Mouse (Mus musculus) ES-E14 (cell line): ENCODE measurements around the gene Tnrc18. TPM values are rescaled to one million over a fixed set of nuclear protein-coding genes. Genes with fewer than 3 reads are reported as not detected.

Experiments
- DNase-seq: peaks from one replicate; pipeline ENCODE4 v3.0.0-alpha.2; 2013; ENCODE audit warnings: low read depth, low spot score
- H3K27ac ChIP-seq: 2 replicates; pipeline ENCODE4 v1.5.1; 2012; ENCODE audit warnings: low read depth, mild to moderate bottlenecking, low read length, moderate library complexity, mixed read lengths; ENCODE audit not compliant: poor library complexity, insufficient read depth, severe bottlenecking
- H3K36me3 ChIP-seq: 2 replicates; pipeline ENCODE4 v1.6.1; 2012; ENCODE audit warnings: mild to moderate bottlenecking, low read length, moderate library complexity, mixed read lengths; ENCODE audit not compliant: control insufficient read depth, poor library complexity, insufficient read depth, severe bottlenecking
- H3K4me1 ChIP-seq, 2 experiments: fragments of 150-350 bp in 1 of 2; sonication (generic) in 1 of 2; 2 replicates each; pipeline ENCODE4 v1.6.1; 2012; ENCODE audit warnings: low read length in 2 of 2, mild to moderate bottlenecking in 1 of 2, mixed read lengths in 1 of 2; ENCODE audit not compliant: control insufficient read depth in 2 of 2, insufficient read depth in 2 of 2, poor library complexity in 1 of 2
- H3K4me3 ChIP-seq, 2 experiments: fragments of 150-350 bp in 1 of 2; sonication (generic) in 1 of 2; 2 replicates each; pipeline ENCODE4 v1.5.1; 2012; ENCODE audit warnings: low read length in 2 of 2, low read depth in 1 of 2, mild to moderate bottlenecking in 1 of 2, mixed read lengths in 1 of 2; ENCODE audit not compliant: insufficient read depth in 1 of 2, poor library complexity in 1 of 2, severe bottlenecking in 1 of 2
- H3K9ac ChIP-seq: 2 replicates; pipeline ENCODE4 v1.6.1; 2012; ENCODE audit warnings: low read depth, mild to moderate bottlenecking, low read length, mixed read lengths; ENCODE audit not compliant: poor library complexity, insufficient read depth, severe bottlenecking
- H3K9me3 ChIP-seq: fragments of 150-350 bp; sonication (generic); 2 replicates; pipeline ENCODE4 v1.6.1; 2012; ENCODE audit warnings: low read depth, mild to moderate bottlenecking, low read length; ENCODE audit not compliant: control insufficient read depth, insufficient read depth
- CHD2 ChIP-seq: IDR thresholded peaks from 2 replicates; pipeline ENCODE4 v1.6.1; 2014; ENCODE audit warnings: mild to moderate bottlenecking, low read depth, low read length, inconsistent platforms
- HCFC1 ChIP-seq: IDR thresholded peaks from 2 replicates; pipeline ENCODE4 v1.6.1; 2012; ENCODE audit warnings: low read length, inconsistent platforms, borderline replicate concordance; ENCODE audit not compliant: insufficient read depth
- MAFK ChIP-seq: IDR thresholded peaks from 2 replicates; pipeline ENCODE4 v1.6.1; 2014; ENCODE audit warnings: mild to moderate bottlenecking, low read depth, low read length, inconsistent platforms; ENCODE audit not compliant: insufficient read depth
- ZC3H11A ChIP-seq: IDR thresholded peaks from 2 replicates; pipeline ENCODE4 v1.6.1; 2012; ENCODE audit warnings: low read depth, mild to moderate bottlenecking, inconsistent platforms, low read length, borderline replicate concordance
- ZNF384 ChIP-seq: IDR thresholded peaks from 2 replicates; pipeline ENCODE4 v1.6.1; 2012; ENCODE audit warnings: low read depth, low read length, inconsistent platforms
- in situ Hi-C, 2 experiments: fragments of 600-800 bp; cut with MboI; formaldehyde crosslinking; loops; one replicate each; pipeline ENCODE4 v1.15.1; 2025; ENCODE audit warnings: low sequenced_read_pairs in 2 of 2, inconsistent platforms in 1 of 2; ENCODE audit not compliant: unreplicated experiment in 2 of 2
- total RNA-seq: library from RNA; depleted of rRNA; stranded (reverse); fragments of 300-350 nt; gene quantifications from 2 replicates; pipeline ENCODE4 v1.2.3, GENCODE M21; 2012

The Tnrc18 gene
- total RNA-seq, 1 experiment = 20.7 TPM

DNA sequence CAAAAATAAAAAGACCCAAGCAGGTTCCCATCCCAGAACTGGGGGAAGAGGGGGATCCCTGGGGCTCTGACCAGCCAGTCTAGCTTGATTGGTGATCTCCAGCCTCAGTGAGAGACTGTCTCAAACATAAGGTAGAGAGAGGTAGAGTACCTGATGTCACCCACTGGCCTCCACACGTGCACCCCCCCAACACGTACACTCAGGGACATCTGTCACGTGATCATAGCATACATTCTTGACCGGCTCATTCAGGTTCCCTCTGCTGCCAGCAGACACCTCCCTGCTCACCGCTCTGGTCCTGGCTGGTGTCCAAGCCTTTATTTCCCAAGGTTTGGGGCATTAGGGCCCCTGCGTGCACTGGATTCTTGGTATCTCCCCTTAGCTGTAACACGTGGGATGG, 108.0 kb downstream of the Tnrc18 start:
- H3K4me1 ChIP-seq = no peaks in the 10 kb centered on the region
- TF ChIP-seq ZNF384 = no peak
- TF ChIP-seq ZC3H11A = no peak
- TF ChIP-seq CHD2 = no peak
- TF ChIP-seq HCFC1 = no peak
- TF ChIP-seq MAFK = no peak
- H3K9ac ChIP-seq = no peak overlapping the region
- no peaks in the 10 kb centered on the region for H3K36me3 ChIP-seq
- no peak for DNase-seq
- H3K9me3 ChIP-seq = no peaks in the 10 kb centered on the region
- no peak overlapping the region for H3K4me3 ChIP-seq
- H3K27ac ChIP-seq = no peak overlapping the region
- in situ Hi-C loops = no loop called here

DNA sequence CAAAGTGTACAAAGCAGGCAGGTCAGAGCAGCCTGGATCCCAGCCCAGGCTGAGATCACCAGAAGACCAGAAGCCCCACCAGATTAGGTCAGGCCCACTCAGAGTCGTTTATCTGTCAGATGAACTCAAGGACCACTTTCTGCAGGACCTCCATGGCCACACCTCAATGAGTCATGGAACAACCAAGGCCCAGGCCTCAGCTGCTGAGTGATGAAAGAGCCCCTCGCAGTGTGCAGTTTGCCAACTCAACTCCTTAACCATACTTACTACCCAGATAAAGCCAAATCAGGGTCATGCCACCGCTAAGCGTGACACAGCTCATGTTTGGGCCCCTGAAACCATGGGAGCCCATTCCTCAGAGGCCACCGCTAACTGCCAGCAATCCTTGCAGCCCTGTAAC, 109.8 kb downstream of the Tnrc18 start:
- Histone ChIP-seq H3K36me3 (no peaks in the 10 kb centered on the region), H3K27ac (no peak overlapping the region), H3K9me3 (no peaks in the 10 kb centered on the region), H3K4me1 (peaks cover 0 to under 1% of the 10 kb centered on the region in 2 experiments; a peak in 1 of 4 replicates), H3K4me3 (no peak overlapping the region), H3K9ac (no peak overlapping the region)
- in situ Hi-C loops = no loop called here
- DNase-seq = no peak
- TF ChIP-seq ZC3H11A (no peak), ZNF384 (no peak), MAFK (no peak), HCFC1 (no peak), CHD2 (no peak)

DNA sequence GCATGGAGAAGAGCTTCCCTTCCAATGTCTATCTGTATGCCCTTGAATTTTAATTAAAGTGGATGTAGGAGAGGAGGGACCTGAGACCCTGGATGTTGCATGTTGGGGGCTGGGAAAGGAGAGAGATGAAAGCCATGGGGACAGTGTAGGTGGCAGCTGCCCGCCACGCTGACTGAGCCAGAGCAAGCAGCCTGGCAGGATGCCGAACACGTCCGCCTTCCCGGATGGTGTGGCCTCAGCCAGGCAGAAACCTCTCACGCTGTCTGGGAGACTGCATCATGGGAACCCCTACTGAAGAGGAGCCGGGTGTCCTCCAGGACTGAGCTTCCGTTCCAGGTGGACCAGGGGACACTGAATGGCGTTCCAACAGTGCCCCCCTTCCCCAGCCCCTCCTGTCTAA, 113.9 kb downstream of the Tnrc18 start:
- no peak overlapping the region for H3K9ac ChIP-seq
- no peaks in the 10 kb centered on the region for H3K36me3 ChIP-seq
- no peak overlapping the region for H3K27ac ChIP-seq
- no peaks in the 10 kb centered on the region for H3K9me3 ChIP-seq
- in situ Hi-C loops = no loop called here
- H3K4me1 ChIP-seq = peaks cover 0 to 6% of the 10 kb centered on the region in 2 experiments; a peak in 1 of 4 replicates
- TF ChIP-seq CHD2 = no peak
- TF ChIP-seq ZC3H11A = no peak
- TF ChIP-seq ZNF384 = no peak
- no peak for TF ChIP-seq MAFK
- no peak for TF ChIP-seq HCFC1
- H3K4me3 ChIP-seq = no peak overlapping the region
- DNase-seq = no peak

DNA sequence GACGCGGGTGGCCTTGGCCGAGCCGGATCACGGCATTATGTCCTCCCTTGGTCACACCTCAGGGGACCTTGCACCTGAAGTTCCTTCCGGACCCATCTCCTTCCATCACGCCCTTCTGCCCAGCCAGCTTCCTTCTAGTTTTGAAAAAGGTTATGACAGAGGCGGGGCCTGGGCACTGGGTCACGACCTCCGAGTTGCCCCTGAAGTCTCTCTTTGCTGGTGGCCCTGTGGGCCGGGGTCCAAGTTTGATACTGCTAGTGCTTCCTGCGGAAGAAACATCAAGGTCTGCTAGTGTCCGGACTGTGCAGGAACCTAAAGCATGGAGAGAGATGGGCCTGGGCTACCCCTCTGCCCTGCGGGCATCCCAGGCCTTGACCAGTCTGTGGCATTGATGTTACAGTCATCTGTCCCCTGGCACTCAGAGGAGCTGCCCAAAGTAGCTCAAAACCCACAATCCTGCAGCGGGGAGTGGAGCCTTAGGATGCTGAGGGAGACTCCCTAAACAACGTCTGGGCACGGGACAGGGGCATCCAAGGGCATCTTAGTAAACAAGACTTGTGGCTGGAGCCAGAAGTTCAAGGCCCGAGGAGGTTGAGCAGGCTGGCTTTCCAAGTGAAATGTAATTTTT, 114.8 kb downstream of the Tnrc18 start:
- in situ Hi-C loops = no loop called here
- H3K36me3 ChIP-seq = no peaks in the 10 kb centered on the region
- H3K27ac ChIP-seq = no peak overlapping the region
- peak overlapping the region; percentile 79 for H3K9ac ChIP-seq
- no peaks in the 10 kb centered on the region for H3K9me3 ChIP-seq
- DNase-seq = no peak
- no peak for TF ChIP-seq ZC3H11A
- TF ChIP-seq HCFC1 = no peak
- TF ChIP-seq ZNF384 = no peak
- no peak for TF ChIP-seq CHD2
- TF ChIP-seq MAFK = no peak
- peak overlapping the region; percentile 72 to 88 for H3K4me3 ChIP-seq
- H3K4me1 ChIP-seq = peaks cover 0 to 6% of the 10 kb centered on the region in 2 experiments; a peak in 1 of 4 replicates
